Mouse (Mus musculus) urinary bladder, adult 18-20 months (tissue): ENCODE measurements around the gene Ralgapa1.
A peak's percentile ranks its signal among the peaks of the same experiment; 100 is the strongest.
"Not testable (repeated sequence)": the region's sequence is repeated elsewhere in the genome, so short reads cannot be mapped to it uniquely, and the experiment has no call there.

Experiments used
- DNase-seq, 2 experiments: peaks; one replicate each; pipeline ENCODE4 v3.0.0; 2022; ENCODE audit warnings: low spot score in 2 of 2, mixed read lengths in 2 of 2

Gene Ralgapa1

GRCm38 (mm10) chr12:55801131-55801530, 19.8 kb downstream of the Ralgapa1 start:
- no peak for DNase-seq

- no peak for DNase-seq
Observed at GRCm38 (mm10) chr12:55800144-55800543, 20.8 kb downstream of the Ralgapa1 start.

GRCm38 (mm10) chr12:55798745-55799144, 22.2 kb downstream of the Ralgapa1 start:
- DNase-seq, result no peak

- DNase-seq, result no peak
Observed at GRCm38 (mm10) chr12:55797103-55797502, 23.9 kb downstream of the Ralgapa1 start.

GRCm38 (mm10) chr12:55794485-55794884, 26.5 kb downstream of the Ralgapa1 start:
- DNase-seq, result not testable (repeated sequence)

- DNase-seq, result no peak
Observed at GRCm38 (mm10) chr12:55785252-55785651, 35.7 kb downstream of the Ralgapa1 start.

GRCm38 (mm10) chr12:55782662-55783061, 38.3 kb downstream of the Ralgapa1 start:
- DNase-seq, result no peak

- peak in 1 of 2 experiments; percentile 2 for DNase-seq
Observed at GRCm38 (mm10) chr12:55778301-55778700, 42.7 kb downstream of the Ralgapa1 start.

- no peak for DNase-seq
Observed at GRCm38 (mm10) chr12:55777356-55777755, 43.6 kb downstream of the Ralgapa1 start.

- DNase-seq, result no peak
Observed at GRCm38 (mm10) chr12:55774316-55774715, 46.7 kb downstream of the Ralgapa1 start.

GRCm38 (mm10) chr12:55720319-55720718, 100.6 kb downstream of the Ralgapa1 start:
- DNase-seq, result no peak

- no peak for DNase-seq
Observed at GRCm38 (mm10) chr12:55705881-55706280, 115.1 kb downstream of the Ralgapa1 start.

GRCm38 (mm10) chr12:55666699-55667098, 154.3 kb downstream of the Ralgapa1 start:
- DNase-seq, result no peak

GRCm38 (mm10) chr12:55663194-55663593, 157.8 kb downstream of the Ralgapa1 start:
- DNase-seq, result not testable (repeated sequence)

- DNase-seq, result no peak
Observed at GRCm38 (mm10) chr12:55648011-55648525, 172.9 kb downstream of the Ralgapa1 start.

- DNase-seq, result no peak
Observed at GRCm38 (mm10) chr12:55626711-55627110, 194.3 kb downstream of the Ralgapa1 start.

GRCm38 (mm10) chr12:55623254-55623653, 197.7 kb downstream of the Ralgapa1 start:
- no peak for DNase-seq

GRCm38 (mm10) chr12:55622615-55623245, 198.2 kb downstream of the Ralgapa1 start:
- no peak for DNase-seq

- no peak for DNase-seq
Observed at GRCm38 (mm10) chr12:55620321-55620720, 200.6 kb downstream of the Ralgapa1 start.

GRCm38 (mm10) chr12:55610812-55611211, 210.2 kb downstream of the Ralgapa1 start:
- no peak for DNase-seq

GRCm38 (mm10) chr12:55607902-55608301, 213.1 kb downstream of the Ralgapa1 start:
- DNase-seq, result no peak

- no peak for DNase-seq
Observed at GRCm38 (mm10) chr12:55604411-55604810, 216.6 kb downstream of the Ralgapa1 start.

GRCm38 (mm10) chr12:55600503-55600994, 220.4 kb downstream of the Ralgapa1 start:
- DNase-seq, result no peak
